Comparison of ENCODE assay signal across 10 mouse cellular contexts in genomic region chr6:28425019-28425418, GRCm38 (mm10). TPM values are rescaled to one million over a fixed set of nuclear protein-coding genes. Genes with fewer than 3 reads are reported as not detected.
DNase-seq lines count a peak whose midpoint lies in the region; ATAC-seq and TF ChIP-seq lines count a peak whose summit lies in the region.
"Had no signal": no experiment of that assay in that cellular context is flagged by ENCODE, and none has a peak within 500 bp of the region (broad histone marks: within the 10 kb centered on the region; RNA-seq: fewer than 3 reads in every experiment).

No protein-coding gene starts in this region.

- TF ChIP-seq POLR2A in kidney, adult 2 months (IDR thresholded peaks at IDR 0.05; ENCODE audit: low read depth, low read length) = no peak

- no peak for ATAC-seq in kidney, embryonic 14.5 days (ENCODE audit: low FRiP score, low TSS enrichment)
- ATAC-seq in hindbrain, embryonic 13.5 days (ENCODE audit: low FRiP score) = no peak
- no peak for ATAC-seq in midbrain, embryonic 13.5 days

- no peak overlapping the region for H3K4me3 ChIP-seq in kidney, embryonic 14.5 days (ENCODE audit: low read length)
- H3K4me3 ChIP-seq in kidney, adult 2 months (ENCODE audit: insufficient read depth, low read depth, low read length) = no peak overlapping the region
- H3K4me3 ChIP-seq in hindbrain, embryonic 13.5 days = no peak overlapping the region; the same call in 1 of the 2 replicates
- H3K4me3 ChIP-seq in midbrain, embryonic 13.5 days (replicated peaks) = peak overlapping the region; percentile 87

- H3K9me3 ChIP-seq in kidney, embryonic 14.5 days (ENCODE audit: control insufficient read depth, low read length) = no peaks in the 10 kb centered on the region
- no peaks in the 10 kb centered on the region for H3K9me3 ChIP-seq in hindbrain, embryonic 13.5 days
- no peaks in the 10 kb centered on the region for H3K9me3 ChIP-seq in midbrain, embryonic 13.5 days

- H3K36me3 ChIP-seq in kidney, embryonic 14.5 days (ENCODE audit: control insufficient read depth, insufficient read depth, low read length) = peaks cover 18% of the 10 kb centered on the region
- no peaks in the 10 kb centered on the region for H3K36me3 ChIP-seq in kidney, adult 2 months (ENCODE audit: control insufficient read depth, insufficient read depth, low read length)
- peaks cover 22% of the 10 kb centered on the region for H3K36me3 ChIP-seq in hindbrain, embryonic 13.5 days
- H3K36me3 ChIP-seq in midbrain, embryonic 13.5 days = peaks cover 24% of the 10 kb centered on the region

- H3K27me3 ChIP-seq in kidney, embryonic 14.5 days (ENCODE audit: control insufficient read depth, insufficient read depth, low read length) = no peaks in the 10 kb centered on the region
- no peaks in the 10 kb centered on the region for H3K27me3 ChIP-seq in kidney, adult 2 months (replicated peaks; ENCODE audit: control insufficient read depth, insufficient read depth, low read length)
- H3K27me3 ChIP-seq in hindbrain, embryonic 13.5 days = no peaks in the 10 kb centered on the region
- no peaks in the 10 kb centered on the region for H3K27me3 ChIP-seq in midbrain, embryonic 13.5 days

- TF ChIP-seq CTCF in kidney, adult 2 months (conservative IDR thresholded peaks at IDR 0.05; ENCODE audit: insufficient read depth, insufficient read length, low read depth, low read length) = no peak

- H3K27ac ChIP-seq in kidney, embryonic 14.5 days (ENCODE audit: low read depth, low read length) = no peak overlapping the region
- H3K27ac ChIP-seq in kidney, adult 2 months (ENCODE audit: insufficient read depth, low read depth, low read length) = no peak overlapping the region
- H3K27ac ChIP-seq in hindbrain, embryonic 13.5 days = no peak overlapping the region
- no peak overlapping the region for H3K27ac ChIP-seq in midbrain, embryonic 13.5 days
- H3K27ac ChIP-seq: kidney, postnatal 0 days had no signal

- no peak overlapping the region for H3K9ac ChIP-seq in kidney, embryonic 14.5 days (ENCODE audit: low read depth, low read length)
- no peak overlapping the region for H3K9ac ChIP-seq in hindbrain, embryonic 13.5 days
- H3K9ac ChIP-seq in midbrain, embryonic 13.5 days (replicated peaks) = no peak overlapping the region

- no peak for DNase-seq in kidney, adult 2 months
- peak; percentile 39 to 41 for DNase-seq in cerebellum, postnatal 36 days
- no peak for DNase-seq in gastrocnemius, postnatal 14 days
- no peak for DNase-seq in gastrocnemius, adult 8-10 months (ENCODE audit: low spot score in 2 of 2)
- DNase-seq in T-cell, adult 2 months (ENCODE audit: low spot score) = no peak

- H3K4me2 ChIP-seq in kidney, embryonic 14.5 days (replicated peaks; ENCODE audit: low read depth, low read length) = peak overlapping the region; percentile 64; the same call in 1 of the 2 replicates
- peak overlapping the region; percentile 69 for H3K4me2 ChIP-seq in hindbrain, embryonic 13.5 days
- H3K4me2 ChIP-seq in midbrain, embryonic 13.5 days (replicated peaks) = peak overlapping the region; percentile 68

- H3K4me1 ChIP-seq in kidney, embryonic 14.5 days (ENCODE audit: control insufficient read depth, insufficient read depth, low read length) = peaks cover 14% of the 10 kb centered on the region
- peaks cover 11% of the 10 kb centered on the region; the same call in 1 of the 2 replicates for H3K4me1 ChIP-seq in kidney, adult 2 months (ENCODE audit: control insufficient read depth, insufficient read depth, low read length)
- H3K4me1 ChIP-seq in hindbrain, embryonic 13.5 days (replicated peaks) = peaks cover 45% of the 10 kb centered on the region
- peaks cover 39% of the 10 kb centered on the region for H3K4me1 ChIP-seq in midbrain, embryonic 13.5 days (replicated peaks)

- WGBS in kidney, embryonic 14.5 days = 93% methylated on average over 6 of the region's 6 CpGs
- 91% methylated on average over 6 of the region's 6 CpGs for WGBS in kidney, adult 2 months
- WGBS in hindbrain, embryonic 13.5 days = 94% methylated on average over 6 of the region's 6 CpGs
- 95% methylated on average over 6 of the region's 6 CpGs for WGBS in midbrain, embryonic 13.5 days

- intact Hi-C loops in gastrocnemius, postnatal 14 days (cut with DNase I; ENCODE audit: low total_unique reads) = no loop called here

RNA-seq across cellular contexts. Expression of gene Arf5, which starts 1.7 kb away (rescaled TPM):
- 283 and 293 TPM in 2 replicates for polyA plus RNA-seq in kidney, embryonic 14.5 days (2014; fragmentation: Nextera tagmentation; extraction: Ambion mirVana)
- polyA plus RNA-seq in kidney, adult 2 months (2012; rRNA removed) = 303 and 332 TPM in 2 replicates
- polyA plus RNA-seq in hindbrain, embryonic 13.5 days (2015; fragmentation: Nextera tagmentation; extraction: Ambion mirVana) = 401 and 406 TPM in 2 replicates
- 357 and 363 TPM in 2 replicates for polyA plus RNA-seq in midbrain, embryonic 13.5 days (2015; fragmentation: Nextera tagmentation; extraction: Ambion mirVana)
- total RNA-seq in gastrocnemius, postnatal 14 days (2021) = 10 to 100 TPM; 97.7 to 99.2 TPM
- 10 to 100 TPM; 73.1 to 79.0 (median 74.8) TPM for total RNA-seq in gastrocnemius, adult 8-10 months (2022)

RNA-seq across cellular contexts. Expression of gene Fscn3, which starts 2.6 kb away (rescaled TPM):
- not detected in 2 replicates for polyA plus RNA-seq in kidney, embryonic 14.5 days (2014; fragmentation: Nextera tagmentation; extraction: Ambion mirVana)
- polyA plus RNA-seq in kidney, adult 2 months (2012; rRNA removed) = 0.05 and 0.12 TPM in 2 replicates
- not detected in 2 replicates for polyA plus RNA-seq in hindbrain, embryonic 13.5 days (2015; fragmentation: Nextera tagmentation; extraction: Ambion mirVana)
- 0.16 TPM in 1 of 2 replicates, not detected in the other for polyA plus RNA-seq in midbrain, embryonic 13.5 days (2015; fragmentation: Nextera tagmentation; extraction: Ambion mirVana)
- total RNA-seq in gastrocnemius, postnatal 14 days (2021) = not detected
- total RNA-seq in gastrocnemius, adult 8-10 months (2022) = not detected
- total RNA-seq: MEL had no signal
- polyA plus RNA-seq: kidney, postnatal 0 days had no signal

RNA-seq across cellular contexts. Expression of gene Gcc1, which starts 3.2 kb away (rescaled TPM):
- 4.8 and 8.0 TPM in 2 replicates for polyA plus RNA-seq in kidney, embryonic 14.5 days (2014; fragmentation: Nextera tagmentation; extraction: Ambion mirVana)
- polyA plus RNA-seq in kidney, adult 2 months (2012; rRNA removed) = 5.1 and 6.6 TPM in 2 replicates
- polyA plus RNA-seq in hindbrain, embryonic 13.5 days (2015; fragmentation: Nextera tagmentation; extraction: Ambion mirVana) = 12.0 and 13.8 TPM in 2 replicates
- polyA plus RNA-seq in midbrain, embryonic 13.5 days (2015; fragmentation: Nextera tagmentation; extraction: Ambion mirVana) = 13.2 and 14.2 TPM in 2 replicates
- 1 to 10 TPM; 5.4 to 5.7 TPM for total RNA-seq in gastrocnemius, postnatal 14 days (2021)
- 1 to 10 TPM; 6.1 to 9.0 (median 6.5) TPM for total RNA-seq in gastrocnemius, adult 8-10 months (2022)

RNA-seq across cellular contexts. Expression of gene Pax4, which starts 24.1 kb away (rescaled TPM):
- polyA plus RNA-seq in kidney, embryonic 14.5 days (2014; fragmentation: Nextera tagmentation; extraction: Ambion mirVana) = not detected in 2 replicates
- polyA plus RNA-seq in kidney, adult 2 months (2012; rRNA removed) = not detected in 2 replicates
- polyA plus RNA-seq in hindbrain, embryonic 13.5 days (2015; fragmentation: Nextera tagmentation; extraction: Ambion mirVana) = not detected in 2 replicates
- polyA plus RNA-seq in midbrain, embryonic 13.5 days (2015; fragmentation: Nextera tagmentation; extraction: Ambion mirVana) = not detected in 2 replicates
- not detected for total RNA-seq in gastrocnemius, postnatal 14 days (2021)
- total RNA-seq in gastrocnemius, adult 8-10 months (2022) = not detected
- total RNA-seq: MEL had no signal
- polyA plus RNA-seq: kidney, postnatal 0 days had no signal

RNA-seq across cellular contexts. Expression of gene Zfp800, which starts 27.2 kb away (rescaled TPM):
- polyA plus RNA-seq in kidney, embryonic 14.5 days (2014; fragmentation: Nextera tagmentation; extraction: Ambion mirVana) = 22.7 and 23.2 TPM in 2 replicates
- polyA plus RNA-seq in kidney, adult 2 months (2012; rRNA removed) = 2.6 and 2.8 TPM in 2 replicates
- 21.5 and 23.0 TPM in 2 replicates for polyA plus RNA-seq in hindbrain, embryonic 13.5 days (2015; fragmentation: Nextera tagmentation; extraction: Ambion mirVana)
- 24.1 and 28.6 TPM in 2 replicates for polyA plus RNA-seq in midbrain, embryonic 13.5 days (2015; fragmentation: Nextera tagmentation; extraction: Ambion mirVana)
- total RNA-seq in gastrocnemius, postnatal 14 days (2021) = 1 to 10 TPM; 5.6 to 6.0 TPM
- total RNA-seq in gastrocnemius, adult 8-10 months (2022) = 1 to 10 TPM; 3.5 to 5.9 (median 4.6) TPM

Comparison
In these comparisons a context has a peak if more than half of its experiments do, and no peak if none do; other contexts are left out.
1. DNase-seq: peak in cerebellum, postnatal 36 days (2 of 2); none in kidney, adult 2 months (single experiment), gastrocnemius, postnatal 14 days (single experiment), gastrocnemius, adult 8-10 months (0 of 2) and T-cell, adult 2 months (single experiment).
2. Peak in every context shown above with its lines, with median percentiles within 50 percentile points of each other: H3K4me2 ChIP-seq.